Mouse (Mus musculus) lung, embryonic 14.5 days (tissue): ENCODE measurements around the gene Pdcd1lg2. TPM values are rescaled to one million over a fixed set of nuclear protein-coding genes. Genes with fewer than 3 reads are reported as not detected.

Experiments used
- ATAC-seq: fragments of 200-750 bp; cut with Nextera tagmentation; 2 replicates; pipeline ENCODE4 v1.8.0; 2017; ENCODE audit warnings: mild to moderate bottlenecking, moderate TSS enrichment, moderate library complexity; ENCODE audit not compliant: insufficient read depth
- DNase-seq: peaks from one replicate; pipeline ENCODE4 v3.0.0-alpha.2; 2015
- H3K27ac ChIP-seq: fragments of 300-500 bp; sonication (generic); 2 replicates; pipeline ENCODE4 v1.5.1; 2014; ENCODE audit warnings: low read depth, mild to moderate bottlenecking, moderate library complexity
- H3K27me3 ChIP-seq: fragments of 300-500 bp; sonication (generic); 2 replicates; pipeline ENCODE4 v1.6.1; 2014; ENCODE audit warnings: low read length, control low read depth; ENCODE audit not compliant: insufficient read depth
- H3K36me3 ChIP-seq: fragments of 300-500 bp; sonication (generic); 2 replicates; pipeline ENCODE4 v1.6.1; 2014; ENCODE audit warnings: control low read depth; ENCODE audit not compliant: insufficient read depth
- H3K4me1 ChIP-seq: fragments of 300-500 bp; sonication (generic); 2 replicates; pipeline ENCODE4 v1.6.1; 2014; ENCODE audit warnings: antibody characterized with exemption, control low read depth; ENCODE audit not compliant: insufficient read depth
- H3K4me2 ChIP-seq: fragments of 300-500 bp; sonication (generic); 2 replicates; pipeline ENCODE4 v1.6.1; 2014; ENCODE audit warnings: mild to moderate bottlenecking
- H3K4me3 ChIP-seq: fragments of 300-500 bp; sonication (generic); 2 replicates; pipeline ENCODE4 v1.5.1; 2014; ENCODE audit warnings: low read depth, low read length
- H3K9ac ChIP-seq: fragments of 300-500 bp; sonication (generic); 2 replicates; pipeline ENCODE4 v1.6.1; 2014
- H3K9me3 ChIP-seq: fragments of 300-500 bp; sonication (generic); 2 replicates; pipeline ENCODE4 v1.6.1; 2016; ENCODE audit warnings: low read depth, low read length, control low read depth
- CTCF ChIP-seq: IDR thresholded peaks from 2 replicates; pipeline ENCODE4 v1.5.1; 2016; ENCODE audit warnings: antibody characterized with exemption, low read depth
- WGBS: fragments of 180-500 bp; shearing (Covaris S2); extraction: QIAGEN DNeasy Blood & Tissue Kit; methylation state at CpG from one replicate; pipeline ENCODE4 v1.1.7; 2014; 5-methylcytosine and 5-hydroxymethylcytosine counted together
- polyA plus RNA-seq: library from polyadenylated mRNA; unstranded; fragments of >200 nt; fragmentation: Nextera tagmentation; extraction: Ambion mirVana; gene quantifications from 2 replicates; pipeline ENCODE4 v1.2.1, GENCODE M21; 2014

Gene Pdcd1lg2
- polyA plus RNA-seq, 1 experiment from 2014 or later, result not detected

GRCm38 (mm10) chr19:29394721-29395120 is 16.0 kb upstream of the Pdcd1lg2 start:
- ATAC-seq (no peak), DNase-seq (no peak)
- 86% methylated on average over 2 of the region's 2 CpGs for WGBS
- Histone ChIP-seq H3K4me2 (no peak overlapping the region), H3K9ac (no peak overlapping the region), H3K4me3 (no peak overlapping the region), H3K27me3 (no peaks in the 10 kb centered on the region), H3K4me1 (no peaks in the 10 kb centered on the region), H3K9me3 (no peaks in the 10 kb centered on the region; the same call in 1 of the 2 replicates), H3K27ac (no peak overlapping the region), H3K36me3 (no peaks in the 10 kb centered on the region)
- TF ChIP-seq CTCF, result no peak

- Histone ChIP-seq H3K36me3 (no peaks in the 10 kb centered on the region), H3K4me3 (no peak overlapping the region), H3K9me3 (no peaks in the 10 kb centered on the region; the same call in 1 of the 2 replicates), H3K4me2 (no peak overlapping the region), H3K4me1 (no peaks in the 10 kb centered on the region), H3K9ac (no peak overlapping the region), H3K27me3 (no peaks in the 10 kb centered on the region), H3K27ac (no peak overlapping the region)
- 54% methylated on average over 1 of the region's 1 CpGs for WGBS
- DNase-seq, result no peak
- TF ChIP-seq CTCF, result no peak
- no peak for ATAC-seq
Observed at GRCm38 (mm10) chr19:29396353-29396752, 14.4 kb upstream of the Pdcd1lg2 start.

- 86% methylated on average over 4 of the region's 4 CpGs for WGBS
Observed at GRCm38 (mm10) chr19:29399786-29400185, 10.9 kb upstream of the Pdcd1lg2 start.

GRCm38 (mm10) chr19:29400466-29400865 is 10.3 kb upstream of the Pdcd1lg2 start:
- Histone ChIP-seq H3K4me3 (no peak overlapping the region), H3K9me3 (no peaks in the 10 kb centered on the region; the same call in 1 of the 2 replicates), H3K9ac (no peak overlapping the region), H3K4me2 (no peak overlapping the region), H3K27me3 (no peaks in the 10 kb centered on the region), H3K4me1 (no peaks in the 10 kb centered on the region), H3K27ac (no peak overlapping the region), H3K36me3 (no peaks in the 10 kb centered on the region)
- ATAC-seq (no peak), DNase-seq (no peak)
- TF ChIP-seq CTCF, result no peak
- 72% methylated on average over 3 of the region's 3 CpGs for WGBS

More at GRCm38 (mm10) chr19:29399786-29400185, 10.9 kb upstream of the Pdcd1lg2 start:
- Histone ChIP-seq H3K4me3 (no peak overlapping the region), H3K4me1 (no peaks in the 10 kb centered on the region), H3K9me3 (no peaks in the 10 kb centered on the region; the same call in 1 of the 2 replicates), H3K27ac (no peak overlapping the region), H3K4me2 (no peak overlapping the region), H3K36me3 (no peaks in the 10 kb centered on the region), H3K27me3 (no peaks in the 10 kb centered on the region), H3K9ac (no peak overlapping the region)
- no peak for TF ChIP-seq CTCF
- ATAC-seq (no peak), DNase-seq (no peak)

GRCm38 (mm10) chr19:29402621-29403020 is 8.1 kb upstream of the Pdcd1lg2 start:
- Histone ChIP-seq H3K9me3 (no peaks in the 10 kb centered on the region; the same call in 1 of the 2 replicates), H3K9ac (no peak overlapping the region), H3K4me2 (no peak overlapping the region), H3K27ac (no peak overlapping the region), H3K4me3 (no peak overlapping the region), H3K36me3 (no peaks in the 10 kb centered on the region), H3K27me3 (no peaks in the 10 kb centered on the region), H3K4me1 (no peaks in the 10 kb centered on the region)
- no peak for ATAC-seq
- TF ChIP-seq CTCF, result no peak
- no peak for DNase-seq
- 90% methylated on average over 4 of the region's 4 CpGs for WGBS

- Histone ChIP-seq H3K4me3 (no peak overlapping the region), H3K27ac (no peak overlapping the region), H3K27me3 (no peaks in the 10 kb centered on the region), H3K4me2 (no peak overlapping the region), H3K4me1 (0 out of 2 replicates have a peak, but pooled peaks cover 3% of the 10 kb centered on the region), H3K36me3 (no peaks in the 10 kb centered on the region), H3K9me3 (no peaks in the 10 kb centered on the region), H3K9ac (no peak overlapping the region)
- whole genome bisulfite sequencing, result 56% methylated on average over 4 of the region's 4 CpGs
- TF ChIP-seq CTCF, result no peak
- ATAC-seq (no peak), DNase-seq (no peak)
Observed at GRCm38 (mm10) chr19:29403251-29403650, 7.5 kb upstream of the Pdcd1lg2 start.

- Histone ChIP-seq H3K27me3 (no peaks in the 10 kb centered on the region), H3K36me3 (no peaks in the 10 kb centered on the region), H3K4me3 (no peak overlapping the region), H3K9ac (no peak overlapping the region), H3K9me3 (no peaks in the 10 kb centered on the region), H3K27ac (no peak overlapping the region), H3K4me1 (0 out of 2 replicates have a peak, but pooled peaks cover 3% of the 10 kb centered on the region), H3K4me2 (no peak overlapping the region)
- DNase-seq, result no peak
- no peak for TF ChIP-seq CTCF
- ATAC-seq, result no peak
- 58% methylated on average over 2 of the region's 2 CpGs for WGBS
Observed at GRCm38 (mm10) chr19:29405388-29405787, 5.3 kb upstream of the Pdcd1lg2 start.
